Mouse (Mus musculus) gastrocnemius, adult 2 months (tissue): Measurements from ENCODE around the gene Sh2d3c. TPM values are rescaled to one million over a fixed set of nuclear protein-coding genes. Genes with fewer than 3 reads are reported as not detected.

Source experiments
- DNase-seq: peaks from one replicate; pipeline ENCODE4 v3.0.0; 2022
- H3K27ac ChIP-seq: fragments of 200-600 bp; 2 replicates; pipeline ENCODE4 v1.8.1; 2022; ENCODE audit warnings: mild to moderate bottlenecking
- H3K4me3 ChIP-seq: fragments of 200-600 bp; 2 replicates; pipeline ENCODE4 v1.8.1; 2022; ENCODE audit warnings: mild to moderate bottlenecking, moderate library complexity
- CTCF ChIP-seq: fragments of 200-600 bp; IDR thresholded peaks from 2 replicates; pipeline ENCODE4 v1.8.1; 2022; ENCODE audit warnings: antibody characterized with exemption, mild to moderate bottlenecking, moderate library complexity
- intact Hi-C: fragments of 180-260 bp; cut with DNase I; formaldehyde crosslinking; loops from one replicate; pipeline ENCODE4 v1.15.1; 2025
- microRNA-seq: library from miRNA; unstranded; fragments of <30 nt; microRNA quantifications from one replicate; pipeline ENCODE4 v1.2.0, GENCODE M21; 2021
- total RNA-seq, 2 experiments: library from RNA; stranded (reverse); gene quantifications; 2 replicates each; pipeline ENCODE4 v1.2.3; 2021

The Sh2d3c gene
- total RNA-seq, 2 experiments from 2014 or later: 4.4 to 12.0 TPM

DNA sequence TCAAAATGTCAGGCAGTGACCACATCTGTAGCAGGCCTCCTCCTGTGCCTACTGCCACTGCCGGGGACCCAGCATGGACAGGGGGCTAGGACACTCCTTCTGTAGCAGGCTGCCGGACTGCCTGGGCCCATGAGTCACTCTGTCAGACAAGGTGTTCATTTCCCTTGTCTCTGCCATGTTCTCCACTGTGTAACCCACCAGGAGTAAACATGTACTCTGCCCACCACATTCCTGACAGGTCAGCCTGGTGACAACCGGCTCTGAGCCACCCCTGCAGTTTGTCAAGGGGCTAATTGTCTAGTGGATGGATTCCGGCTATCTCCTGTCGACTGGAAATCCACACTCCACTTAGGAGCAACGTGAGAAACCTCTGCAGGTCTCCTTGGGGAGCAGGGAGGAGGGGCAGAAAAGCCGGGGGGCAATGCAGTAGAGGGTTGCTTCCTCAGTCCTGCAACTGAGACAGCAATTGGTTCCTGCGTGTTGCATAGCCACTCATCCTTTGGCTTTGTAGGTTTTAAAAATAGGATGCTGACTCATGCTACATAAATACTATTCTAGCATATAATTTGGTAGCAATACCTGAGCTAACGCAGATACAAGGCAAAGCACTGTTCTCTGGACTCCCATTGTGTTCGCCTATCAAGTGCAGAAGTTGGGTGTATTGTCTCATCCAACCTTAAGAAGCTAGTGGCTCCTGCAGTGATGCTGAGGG, 77.6 kb downstream of the Sh2d3c start:
- Histone ChIP-seq H3K27ac (no peak overlapping the region), H3K4me3 (no peak overlapping the region)
- intact Hi-C loops: no loop called here
- TF ChIP-seq CTCF: no peak
- DNase-seq: no peak

Small RNA genes lying within 50 kb of the gene (microRNA-seq; reads per million reads assigned to microRNA genes)
- gene Gm47291 (not detected), gene Mir2861 (not detected), gene Mir3960 (not detected), gene Mir8093 (not detected)

Other genes starting within 250 kb of the Sh2d3c start
- gene Fam102a, start 185.7 kb upstream of the Sh2d3c start, total RNA-seq: 1 to 10 TPM; 1.8 to 3.1 TPM
- 10 to 100 TPM; 11.1 to 14.1 TPM for gene Dpm2, start 150.2 kb upstream of the Sh2d3c start, total RNA-seq
- gene Pip5kl1, start 146.3 kb upstream of the Sh2d3c start, total RNA-seq: not detected
- not detected for gene 9430097D07Rik, start 145.4 kb upstream of the Sh2d3c start, total RNA-seq
- gene St6galnac4, start 134.0 kb upstream of the Sh2d3c start, total RNA-seq: 10 to 100 TPM in 1 of 2 experiments, 1 to 10 TPM in 1; 8.7 to 21.6 TPM
- gene St6galnac6, start 121.3 kb upstream of the Sh2d3c start, total RNA-seq: 10 to 100 TPM; 46.8 to 56.5 TPM
- gene Ak1, start 99.3 kb upstream of the Sh2d3c start, total RNA-seq: 1,000 to 10,000 TPM; 1,555 to 1,869 TPM
- 10 to 100 TPM; 26.5 to 38.8 TPM for gene Eng, start 74.5 kb upstream of the Sh2d3c start, total RNA-seq
- 1 to 10 TPM; 5.9 to 6.9 TPM for gene Fpgs, start 16.9 kb upstream of the Sh2d3c start, total RNA-seq
- gene Cdk9, start 8.0 kb upstream of the Sh2d3c start, total RNA-seq: 10 to 100 TPM; 20.2 to 22.0 TPM
- gene 6330409D20Rik, start 20.0 kb downstream of the Sh2d3c start, total RNA-seq: not detected
- gene Tor2a, start 36.2 kb downstream of the Sh2d3c start, total RNA-seq: 1 to 10 TPM; 3.7 to 4.9 TPM
- not detected for gene Ttc16, start 54.6 kb downstream of the Sh2d3c start, total RNA-seq
- 1 to 10 TPM; 1.3 to 2.5 TPM for gene Ptrh1, start 54.7 kb downstream of the Sh2d3c start, total RNA-seq
- not detected for gene Cfap157, start 63.4 kb downstream of the Sh2d3c start, total RNA-seq
- 1 to 10 TPM; 2.0 to 3.9 TPM for gene Stxbp1, start 126.2 kb downstream of the Sh2d3c start, total RNA-seq
- 1 to 10 TPM; 4.8 to 7.2 TPM for gene Fam129b, start 155.1 kb downstream of the Sh2d3c start, total RNA-seq
- gene Rpl12, start 240.5 kb downstream of the Sh2d3c start, total RNA-seq: 10 to 100 TPM; 80.6 to 90.3 TPM
- gene Lrsam1, start 240.6 kb downstream of the Sh2d3c start, total RNA-seq: 10 to 100 TPM in 1 of 2 experiments, 1 to 10 TPM in 1; 9.9 to 14.1 TPM